Mouse (Mus musculus): ENCODE data around the gene Cacna1d.

The Cacna1d gene

GRCm38 (mm10) chr14:30066752-30067151 lies 424.5 kb downstream of the Cacna1d start:
- no peak for DNase-seq

- DNase-seq: no peak
Observed at GRCm38 (mm10) chr14:30064864-30065263, 426.4 kb downstream of the Cacna1d start.

GRCm38 (mm10) chr14:30056031-30056766 lies 435.1 kb downstream of the Cacna1d start:
- no peak for DNase-seq

GRCm38 (mm10) chr14:30054922-30055321 lies 436.3 kb downstream of the Cacna1d start:
- DNase-seq: no peak

- DNase-seq: no peak
Observed at GRCm38 (mm10) chr14:30050280-30050679, 441.0 kb downstream of the Cacna1d start.

GRCm38 (mm10) chr14:30048049-30048448 lies 443.2 kb downstream of the Cacna1d start:
- DNase-seq: no peak

- DNase-seq: no peak
Observed at GRCm38 (mm10) chr14:30046976-30047375, 444.3 kb downstream of the Cacna1d start.

- no peak for DNase-seq
Observed at GRCm38 (mm10) chr14:30045704-30046220, 445.5 kb downstream of the Cacna1d start.

- DNase-seq: peak; percentile 44
Observed at GRCm38 (mm10) chr14:30045239-30045638, 446.0 kb downstream of the Cacna1d start.

GRCm38 (mm10) chr14:30043356-30043940 lies 447.8 kb downstream of the Cacna1d start:
- DNase-seq: no peak

- no peak for DNase-seq
Observed at GRCm38 (mm10) chr14:30041836-30042235, 449.4 kb downstream of the Cacna1d start.

GRCm38 (mm10) chr14:30039413-30039812 lies 451.8 kb downstream of the Cacna1d start:
- no peak for DNase-seq

- no peak for DNase-seq
Observed at GRCm38 (mm10) chr14:30038431-30038830, 452.8 kb downstream of the Cacna1d start.

- DNase-seq: no peak
Observed at GRCm38 (mm10) chr14:30033405-30033804, 457.9 kb downstream of the Cacna1d start.

- no peak for DNase-seq
Observed at GRCm38 (mm10) chr14:30027378-30027777, 463.9 kb downstream of the Cacna1d start.

GRCm38 (mm10) chr14:30024387-30024786 lies 466.9 kb downstream of the Cacna1d start:
- DNase-seq: no peak

- no peak for DNase-seq
Observed at GRCm38 (mm10) chr14:30022471-30022870, 468.8 kb downstream of the Cacna1d start.

GRCm38 (mm10) chr14:30019792-30020575 lies 471.3 kb downstream of the Cacna1d start:
- no peak for DNase-seq

- peak; percentile 74 for DNase-seq
Observed at GRCm38 (mm10) chr14:30019375-30019774, 471.9 kb downstream of the Cacna1d start.

GRCm38 (mm10) chr14:30018846-30019245 lies 472.4 kb downstream of the Cacna1d start:
- no peak for DNase-seq

- DNase-seq: no peak
Observed at GRCm38 (mm10) chr14:30018463-30018801, 472.8 kb downstream of the Cacna1d start.

GRCm38 (mm10) chr14:30017794-30018462 lies 473.3 kb downstream of the Cacna1d start:
- no peak for DNase-seq

GRCm38 (mm10) chr14:30016666-30017065 lies 474.6 kb downstream of the Cacna1d start:
- DNase-seq: no peak
